8 mouse cellular contexts compared by ENCODE assay signal in genomic region chr17:46545813-46546564, GRCm38 (mm10). TPM values are rescaled to one million over a fixed set of nuclear protein-coding genes. Genes with fewer than 3 reads are reported as not detected.
DNase-seq lines count a peak whose midpoint lies in the region; ATAC-seq and TF ChIP-seq lines count a peak whose summit lies in the region.

TSS of gene Cul9 (minus strand) at chr17:46546388.

- H3K4me3 ChIP-seq in G1E (ENCODE audit: low read depth, low read length) = peak within 1 kb of the TSS; percentile 68
- H3K4me3 ChIP-seq in cerebellum, adult 2 months (replicated peaks; ENCODE audit: insufficient read depth, low read depth, low read length) = peak within 1 kb of the TSS; percentile 74
- H3K4me3 ChIP-seq in neural tube, embryonic 13.5 days = peak within 1 kb of the TSS; percentile 64

- intact Hi-C loops in heart, postnatal 36 days (cut with DNase I) = no loop called here

- H3K4me1 ChIP-seq in G1E (ENCODE audit: insufficient read depth, low read depth, low read length) = peaks cover 42% of the 10 kb centered on the region
- peaks cover 4% of the 10 kb centered on the region; the same call in 1 of the 2 replicates for H3K4me1 ChIP-seq in cerebellum, adult 2 months (ENCODE audit: control insufficient read depth, insufficient read depth, low read length)
- H3K4me1 ChIP-seq in neural tube, embryonic 13.5 days (replicated peaks) = peaks cover 27% of the 10 kb centered on the region

- no peaks in the 10 kb centered on the region for H3K9me3 ChIP-seq in G1E (replicated peaks)
- no peaks in the 10 kb centered on the region for H3K9me3 ChIP-seq in neural tube, embryonic 13.5 days

- WGBS in cerebellum, adult 2 months = under 1% methylated on average over 49 of the region's 49 CpGs
- WGBS in neural tube, embryonic 13.5 days = 2% methylated on average over 49 of the region's 49 CpGs

- no peak for TF ChIP-seq CTCF in G1E (IDR thresholded peaks at IDR 0.05; ENCODE audit: low read depth, low read length)
- TF ChIP-seq CTCF in cerebellum, adult 2 months (IDR thresholded peaks at IDR 0.05; ENCODE audit: borderline replicate concordance, insufficient read depth, low read depth, low read length) = no peak; the same call in 1 of the 2 replicates

- H3K36me3 ChIP-seq in G1E (replicated peaks) = peaks cover 50% of the 10 kb centered on the region
- H3K36me3 ChIP-seq in neural tube, embryonic 13.5 days = peaks cover 55% of the 10 kb centered on the region

- peak within 1 kb of the TSS; percentile 60 for H3K27ac ChIP-seq in cerebellum, adult 2 months (ENCODE audit: insufficient read depth, low read length)
- H3K27ac ChIP-seq in neural tube, embryonic 13.5 days (replicated peaks) = 0 out of 2 replicates have a peak within 1 kb of the TSS, but pooled peaks have one; percentile 15

- ATAC-seq in G1E (ENCODE audit: extremely low read depth, insufficient number of reproducible peaks, low FRiP score, poor library complexity, severe bottlenecking) = no peak
- ATAC-seq in frontal cortex, adult (ENCODE audit: low TSS enrichment) = peak; percentile 83
- ATAC-seq in neural tube, embryonic 13.5 days (ENCODE audit: low read depth) = peak; percentile 91

- peak within 1 kb of the TSS; percentile 81 for H3K4me2 ChIP-seq in neural tube, embryonic 13.5 days

- peaks cover 17% of the 10 kb centered on the region; the same call in 1 of the 2 replicates for H3K27me3 ChIP-seq in G1E (ENCODE audit: insufficient read depth, low read length)
- no peaks in the 10 kb centered on the region for H3K27me3 ChIP-seq in cerebellum, adult 2 months (ENCODE audit: control insufficient read depth, insufficient read depth, low read length)
- peaks cover 12% of the 10 kb centered on the region for H3K27me3 ChIP-seq in neural tube, embryonic 13.5 days

- peak; percentile 21 for DNase-seq in G1E (ENCODE audit: low spot score)
- peak; percentile 93 to 94 for DNase-seq in cerebellum, adult 2 months
- peak; percentile 77 to 78 for DNase-seq in heart, postnatal 36 days
- peak; percentile 90 to 93 for DNase-seq in layer of hippocampus, adult 18-20 months (ENCODE audit: low spot score in 2 of 2)
- DNase-seq in lung, adult 18-20 months = peak; percentile 71 to 81
- peak; percentile 24 to 27 for DNase-seq in thymus, adult 18-20 months

- peak within 1 kb of the TSS; percentile 83 for H3K9ac ChIP-seq in neural tube, embryonic 13.5 days

- peak; percentile 66 for TF ChIP-seq POLR2A in cerebellum, adult 2 months (IDR thresholded peaks at IDR 0.05; ENCODE audit: borderline replicate concordance, insufficient read depth, low read length)

RNA-seq across cellular contexts. Expression of gene Cul9, which starts in this region (rescaled TPM):
- total RNA-seq in G1E (2014; fragmentation: Nextera tagmentation) = 0.24 and 0.45 TPM in 2 replicates
- 0.76 and 0.81 TPM in 2 replicates for total RNA-seq in G1E (2017)
- polyA plus RNA-seq in G1E (2012) = 0.66 and 0.70 TPM in 2 replicates
- 56.2 and 58.4 TPM in 2 replicates for polyA plus RNA-seq in cerebellum, adult 2 months (2012; rRNA removed)
- total RNA-seq in heart, postnatal 36 days (2021) = 10 to 100 TPM; 20.3 to 24.0 TPM
- 10 to 100 TPM; 61.8 to 66.4 TPM for total RNA-seq in layer of hippocampus, adult 18-20 months (2021)
- polyA plus RNA-seq in neural tube, embryonic 13.5 days (2015; fragmentation: Nextera tagmentation; extraction: Ambion mirVana) = 16.4 and 17.0 TPM in 2 replicates

Comparison
In these comparisons a context has a peak if more than half of its experiments do, and no peak if none do; other contexts are left out.
1. RNA of gene Cul9 (total RNA-seq): 61.8 to 66.4 TPM in layer of hippocampus, adult 18-20 months and 20.3 to 24.0 TPM in heart, postnatal 36 days; 0.24 to 0.81 TPM in G1E; every median in the first group is over 10 times any median in the second.
2. RNA of gene Cul9 (polyA plus RNA-seq): 56.2 to 58.4 TPM in cerebellum, adult 2 months and 16.4 to 17.0 TPM in neural tube, embryonic 13.5 days; 0.66 to 0.70 TPM in G1E; every median in the first group is over 10 times any median in the second.
3. Peak in DNase-seq and H3K4me3 ChIP-seq in G1E; RNA of the gene not detected or under 1 TPM.
4. DNase-seq: peak in every context shown above with its lines; median percentile 94 in cerebellum, adult 2 months; 92 in layer of hippocampus, adult 18-20 months; 78 in heart, postnatal 36 days; 76 in lung, adult 18-20 months; 26 in thymus, adult 18-20 months; 21 in G1E.
5. Peak in every context shown above with its lines, with median percentiles within 50 percentile points of each other: H3K4me3 ChIP-seq.